Mouse (Mus musculus): ENCODE data around the gene Arhgap22. TPM values are rescaled to one million over a fixed set of nuclear protein-coding genes. Genes with fewer than 3 reads are reported as not detected.

Arhgap22 gene
- total and polyA plus RNA-seq, 2 experiments from 2014 or later: 1.5 to 4.2 TPM

- DNase-seq (ENCODE audit: low spot score) (no peak), ATAC-seq (ENCODE audit: insufficient read depth, low read depth) (no peak)
- Histone ChIP-seq H3K9me3 (replicated peaks; ENCODE audit: control insufficient read depth, low read length) (no peaks in the 10 kb centered on the region), H3K36me3 (replicated peaks; ENCODE audit: control insufficient read depth, insufficient read depth, low read length) (no peaks in the 10 kb centered on the region), H3K9ac (replicated peaks; ENCODE audit: low read depth, low read length) (no peak overlapping the region), H3K4me3 (ENCODE audit: low read depth, low read length) (no peak overlapping the region), H3K27me3 (ENCODE audit: control insufficient read depth, insufficient read depth, low read length) (no peaks in the 10 kb centered on the region), H3K4me2 (ENCODE audit: low read depth, low read length) (no peak overlapping the region), H3K27ac (ENCODE audit: low read depth) (no peak overlapping the region), H3K4me1 (ENCODE audit: control insufficient read depth, insufficient read depth) (no peaks in the 10 kb centered on the region)
- WGBS: 81% methylated on average over 6 of the region's 6 CpGs
- no peak for TF ChIP-seq EP300 (IDR thresholded peaks at IDR 0.05; ENCODE audit: low read depth)
- no peak for TF ChIP-seq CTCF (IDR thresholded peaks at IDR 0.05; ENCODE audit: low read depth)
These were observed 21.8 kb downstream of the Arhgap22 start for GRCm38 (mm10) chr14:33235661-33236060.

- no peak for ATAC-seq (ENCODE audit: insufficient read depth, low read depth)
- WGBS: 73% methylated on average over 2 of the region's 2 CpGs
- Histone ChIP-seq H3K9me3 (replicated peaks; ENCODE audit: control insufficient read depth, low read length) (no peaks in the 10 kb centered on the region), H3K27me3 (ENCODE audit: control insufficient read depth, insufficient read depth, low read length) (no peaks in the 10 kb centered on the region), H3K9ac (replicated peaks; ENCODE audit: low read depth, low read length) (no peak overlapping the region), H3K4me3 (ENCODE audit: low read depth, low read length) (no peak overlapping the region), H3K4me1 (ENCODE audit: control insufficient read depth, insufficient read depth) (peaks cover 6% of the 10 kb centered on the region), H3K4me2 (ENCODE audit: low read depth, low read length) (no peak overlapping the region), H3K27ac (ENCODE audit: low read depth) (no peak overlapping the region), H3K36me3 (replicated peaks; ENCODE audit: control insufficient read depth, insufficient read depth, low read length) (no peaks in the 10 kb centered on the region)
- no peak for TF ChIP-seq CTCF (IDR thresholded peaks at IDR 0.05; ENCODE audit: low read depth)
- TF ChIP-seq EP300 (IDR thresholded peaks at IDR 0.05; ENCODE audit: low read depth): no peak
- no peak for DNase-seq (ENCODE audit: low spot score)
These were observed 26.6 kb downstream of the Arhgap22 start for GRCm38 (mm10) chr14:33240400-33240799.

- Histone ChIP-seq H3K27ac (ENCODE audit: low read depth) (no peak overlapping the region), H3K27me3 (ENCODE audit: control insufficient read depth, insufficient read depth, low read length) (no peaks in the 10 kb centered on the region), H3K9me3 (replicated peaks; ENCODE audit: control insufficient read depth, low read length) (no peaks in the 10 kb centered on the region), H3K9ac (replicated peaks; ENCODE audit: low read depth, low read length) (no peak overlapping the region), H3K4me3 (ENCODE audit: low read depth, low read length) (no peak overlapping the region), H3K36me3 (replicated peaks; ENCODE audit: control insufficient read depth, insufficient read depth, low read length) (no peaks in the 10 kb centered on the region), H3K4me2 (ENCODE audit: low read depth, low read length) (no peak overlapping the region), H3K4me1 (ENCODE audit: control insufficient read depth, insufficient read depth) (peaks cover 11% of the 10 kb centered on the region)
- ATAC-seq (ENCODE audit: insufficient read depth, low read depth) (no peak), DNase-seq (ENCODE audit: low spot score) (no peak)
- TF ChIP-seq CTCF (IDR thresholded peaks at IDR 0.05; ENCODE audit: low read depth) (no peak), EP300 (IDR thresholded peaks at IDR 0.05; ENCODE audit: low read depth) (no peak)
- 45% methylated on average over 2 of the region's 2 CpGs for WGBS
These were observed 29.4 kb downstream of the Arhgap22 start for GRCm38 (mm10) chr14:33243261-33243660.

- H3K4me2 ChIP-seq (ENCODE audit: low read depth, low read length): no peak overlapping the region
- peak overlapping the region; percentile 78 for H3K27ac ChIP-seq (ENCODE audit: low read depth)
- H3K9ac ChIP-seq (replicated peaks; ENCODE audit: low read depth, low read length): no peak overlapping the region
- TF ChIP-seq EP300 (IDR thresholded peaks at IDR 0.05; ENCODE audit: low read depth): no peak
- TF ChIP-seq CTCF (IDR thresholded peaks at IDR 0.05; ENCODE audit: low read depth): no peak
- peak; percentile 94 for ATAC-seq (ENCODE audit: insufficient read depth, low read depth)
- peaks cover 11% of the 10 kb centered on the region for H3K4me1 ChIP-seq (ENCODE audit: control insufficient read depth, insufficient read depth)
- H3K9me3 ChIP-seq (replicated peaks; ENCODE audit: control insufficient read depth, low read length): no peaks in the 10 kb centered on the region
- H3K27me3 ChIP-seq (ENCODE audit: control insufficient read depth, insufficient read depth, low read length): 0 out of 2 replicates have a peak, but pooled peaks cover 2% of the 10 kb centered on the region
- H3K4me3 ChIP-seq (ENCODE audit: low read depth, low read length): no peak overlapping the region
- no peaks in the 10 kb centered on the region for H3K36me3 ChIP-seq (replicated peaks; ENCODE audit: control insufficient read depth, insufficient read depth, low read length)
- DNase-seq (ENCODE audit: low spot score): peak; percentile 90
- WGBS: 20% methylated on average over 3 of the region's 3 CpGs
These were observed 30.7 kb downstream of the Arhgap22 start for GRCm38 (mm10) chr14:33244519-33244918.

GRCm38 (mm10) chr14:33244946-33245345 is 31.1 kb downstream of the Arhgap22 start:
- no peak overlapping the region for H3K9ac ChIP-seq (replicated peaks; ENCODE audit: low read depth, low read length)
- ATAC-seq (ENCODE audit: insufficient read depth, low read depth): 0 out of 2 replicates have a peak, but pooled peaks have one; percentile 8
- peak overlapping the region; percentile 52; the same call in 1 of the 2 replicates for H3K27ac ChIP-seq (ENCODE audit: low read depth)

GRCm38 (mm10) chr14:33246476-33246875 is 32.6 kb downstream of the Arhgap22 start:
- DNase-seq (ENCODE audit: low spot score) (no peak), ATAC-seq (ENCODE audit: insufficient read depth, low read depth) (no peak)
- Histone ChIP-seq H3K9me3 (replicated peaks; ENCODE audit: control insufficient read depth, low read length) (no peaks in the 10 kb centered on the region), H3K9ac (replicated peaks; ENCODE audit: low read depth, low read length) (no peak overlapping the region), H3K27ac (ENCODE audit: low read depth) (peak overlapping the region; percentile 34; the same call in 1 of the 2 replicates), H3K4me2 (ENCODE audit: low read depth, low read length) (no peak overlapping the region), H3K4me3 (ENCODE audit: low read depth, low read length) (no peak overlapping the region), H3K4me1 (ENCODE audit: control insufficient read depth, insufficient read depth) (peaks cover 23% of the 10 kb centered on the region), H3K27me3 (ENCODE audit: control insufficient read depth, insufficient read depth, low read length) (peaks cover 10% of the 10 kb centered on the region; the same call in 1 of the 2 replicates), H3K36me3 (replicated peaks; ENCODE audit: control insufficient read depth, insufficient read depth, low read length) (no peaks in the 10 kb centered on the region)
- 57% methylated on average over 8 of the region's 8 CpGs for WGBS
- peak; percentile 27 for TF ChIP-seq CTCF (IDR thresholded peaks at IDR 0.05; ENCODE audit: low read depth)
- TF ChIP-seq EP300 (IDR thresholded peaks at IDR 0.05; ENCODE audit: low read depth): no peak

More at GRCm38 (mm10) chr14:33244946-33245345, 31.1 kb downstream of the Arhgap22 start:
- Histone ChIP-seq H3K4me3 (ENCODE audit: low read depth, low read length) (no peak overlapping the region), H3K9me3 (replicated peaks; ENCODE audit: control insufficient read depth, low read length) (no peaks in the 10 kb centered on the region), H3K36me3 (replicated peaks; ENCODE audit: control insufficient read depth, insufficient read depth, low read length) (no peaks in the 10 kb centered on the region), H3K4me1 (ENCODE audit: control insufficient read depth, insufficient read depth) (peaks cover 11% of the 10 kb centered on the region), H3K4me2 (ENCODE audit: low read depth, low read length) (no peak overlapping the region), H3K27me3 (ENCODE audit: control insufficient read depth, insufficient read depth, low read length) (0 out of 2 replicates have a peak, but pooled peaks cover 4% of the 10 kb centered on the region)
- TF ChIP-seq EP300 (IDR thresholded peaks at IDR 0.05; ENCODE audit: low read depth) (no peak), CTCF (IDR thresholded peaks at IDR 0.05; ENCODE audit: low read depth) (no peak)
- WGBS: 33% methylated on average over 2 of the region's 2 CpGs
- DNase-seq (ENCODE audit: low spot score): no peak
